Mouse (Mus musculus) small intestine, adult 2 months (tissue): ENCODE data around the gene Lpin1.

ENCODE experiments used
- CTCF ChIP-seq: fragments of 200-500 bp; IDR thresholded peaks from 2 replicates; pipeline ENCODE4 v1.5.1; 2012; ENCODE audit warnings: low read depth, mild to moderate bottlenecking, control low read depth, inconsistent platforms, low read length, moderate library complexity, mixed read lengths; ENCODE audit not compliant: insufficient replicate concordance, insufficient read length; ENCODE audit errors: extremely low read depth
- POLR2A ChIP-seq: fragments of 200-500 bp; IDR thresholded peaks from 2 replicates; pipeline ENCODE4 v1.6.1; 2012; ENCODE audit warnings: low read depth, mild to moderate bottlenecking, control low read depth, inconsistent platforms, low read length, moderate library complexity

GRCm38 (mm10) chr12:16649819-16650218 is 39.1 kb upstream of the Lpin1 start:
- TF ChIP-seq CTCF (no peak), POLR2A (no peak)
